Mouse (Mus musculus) cerebellum, adult 2 months (tissue): Measurements from ENCODE around the gene Qrich2. TPM values are rescaled to one million over a fixed set of nuclear protein-coding genes. Genes with fewer than 3 reads are reported as not detected.

ENCODE experiments used
- DNase-seq, 2 experiments: peaks; one replicate each; pipeline ENCODE4 v3.0.0; 2021
- H3K27ac ChIP-seq: fragments of 200-500 bp; 2 replicates; pipeline ENCODE4 v1.5.1; 2012; ENCODE audit warnings: low read length, control low read depth, inconsistent platforms; ENCODE audit not compliant: insufficient read depth
- H3K27me3 ChIP-seq: fragments of 200-500 bp; 2 replicates; pipeline ENCODE4 v1.6.1; 2012; ENCODE audit warnings: inconsistent platforms, mild to moderate bottlenecking, low read length, moderate library complexity; ENCODE audit not compliant: control insufficient read depth, insufficient read depth
- H3K4me1 ChIP-seq: fragments of 200-500 bp; 2 replicates; pipeline ENCODE4 v1.6.1; 2011; ENCODE audit warnings: low read length; ENCODE audit not compliant: control insufficient read depth, insufficient read depth
- H3K4me3 ChIP-seq: fragments of 200-500 bp; replicated peaks from 2 replicates; pipeline ENCODE3; 2011; ENCODE audit warnings: mild to moderate bottlenecking, low read depth, low read length, control low read depth; ENCODE audit not compliant: insufficient read depth
- CTCF ChIP-seq: fragments of 200-500 bp; IDR thresholded peaks from 2 replicates; pipeline ENCODE4 v1.5.1; 2011; ENCODE audit warnings: low read depth, mild to moderate bottlenecking, control low read depth, low read length, moderate library complexity, borderline replicate concordance; ENCODE audit not compliant: insufficient read depth
- POLR2A ChIP-seq: fragments of 200-500 bp; IDR thresholded peaks from 2 replicates; pipeline ENCODE4 v1.6.1; 2011; ENCODE audit warnings: low read length, control low read depth, borderline replicate concordance; ENCODE audit not compliant: insufficient read depth
- WGBS: fragments of 180-500 bp; shearing (Covaris S2); methylation state at CpG from one replicate; pipeline ENCODE4 v1.1.7; 2018; 5-methylcytosine and 5-hydroxymethylcytosine counted together
- polyA plus RNA-seq: library from polyadenylated mRNA; depleted of rRNA; stranded (reverse); fragments of >200 nt; gene quantifications from 2 replicates; pipeline ENCODE4 v1.2.3, GENCODE M21; 2012

Qrich2 gene
- polyA plus RNA-seq, 1 experiment, result 0.05 TPM

DNA sequence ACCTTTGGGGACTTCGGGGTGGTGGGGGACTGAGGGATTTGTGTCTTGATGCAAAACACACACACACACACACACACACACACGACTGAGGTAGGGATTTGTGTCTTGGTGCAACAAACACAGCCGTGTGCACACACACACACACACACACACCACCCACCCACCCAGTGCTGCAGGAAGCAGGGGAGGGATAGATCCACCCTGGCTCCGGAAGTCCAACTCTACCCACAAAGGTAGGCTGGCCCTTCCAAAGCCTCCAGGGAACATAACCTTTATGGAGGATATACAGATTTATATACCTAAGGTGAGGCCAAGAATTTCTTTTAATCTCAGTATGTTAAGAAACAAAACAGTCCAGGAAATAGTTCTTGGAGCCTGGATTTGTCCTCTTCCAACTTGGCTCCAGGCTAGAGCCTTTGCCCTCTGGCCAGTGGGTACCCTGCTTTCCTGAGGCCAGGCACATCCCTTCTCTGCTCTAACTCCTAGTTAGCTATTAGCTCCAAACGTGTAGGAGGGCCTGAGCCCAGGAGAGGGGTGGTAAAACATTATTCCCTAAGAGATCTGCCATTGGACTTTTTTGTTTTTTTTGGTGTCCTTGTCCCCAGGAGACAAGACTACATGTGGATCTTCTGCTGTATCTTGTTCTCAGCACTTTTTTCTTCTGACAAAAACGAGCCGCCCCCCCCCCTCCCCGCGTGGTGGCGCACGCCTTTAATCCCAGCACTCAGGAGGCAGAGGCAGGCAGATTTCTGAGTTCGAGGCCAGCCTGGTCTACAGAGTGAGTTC lies 30.9 kb downstream of the Qrich2 start:
- DNase-seq, result no peak

DNA sequence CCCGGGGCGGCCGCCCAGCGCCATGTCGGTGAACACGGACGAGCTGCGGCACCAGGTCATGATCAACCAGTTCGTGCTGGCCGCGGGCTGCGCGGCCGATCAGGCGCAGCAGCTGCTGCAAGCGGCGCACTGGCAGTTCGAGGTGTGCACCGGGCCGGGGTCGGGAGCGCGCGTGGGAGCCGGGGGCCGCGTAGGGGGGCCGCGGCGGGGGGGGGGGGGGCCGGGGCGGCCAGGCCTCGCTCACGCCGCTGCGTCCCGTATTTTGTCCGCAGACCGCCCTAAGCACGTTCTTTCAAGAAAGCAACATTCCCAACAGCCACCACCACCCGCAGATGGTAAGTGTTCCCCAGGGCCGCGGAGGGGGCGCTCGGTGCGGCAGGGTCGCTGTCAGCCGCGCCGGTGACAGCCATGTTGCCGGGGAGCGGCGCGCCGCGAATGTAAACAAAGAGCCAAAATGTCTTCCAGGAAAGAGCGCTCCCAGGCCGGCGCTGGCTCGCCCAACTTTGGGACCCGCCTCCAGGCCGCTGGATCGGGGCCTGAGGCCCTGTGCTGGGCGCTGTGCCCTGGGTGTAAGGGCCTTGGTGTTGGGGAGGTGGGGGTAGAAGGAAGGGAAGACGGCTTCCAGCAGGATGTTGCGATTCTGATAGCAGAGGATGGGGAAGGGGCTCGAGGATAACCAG lies 31.6 kb downstream of the Qrich2 start:
- peak; percentile 58 to 67 for DNase-seq
- H3K27me3 ChIP-seq, result no peaks in the 10 kb centered on the region
- TF ChIP-seq CTCF (no peak), POLR2A (no peak)
- peak overlapping the region; percentile 73 for H3K4me3 ChIP-seq
- peak overlapping the region; percentile 2; the same call in 1 of the 2 replicates for H3K27ac ChIP-seq
- under 1% methylated on average over 45 of the region's 67 CpGs for WGBS
- peaks cover 12% of the 10 kb centered on the region for H3K4me1 ChIP-seq

More for the DNA sequence above, 30.9 kb downstream of the Qrich2 start:
- peak overlapping the region; percentile 2; the same call in 1 of the 2 replicates for H3K27ac ChIP-seq
- no peaks in the 10 kb centered on the region for H3K27me3 ChIP-seq
- peak overlapping the region; percentile 73 for H3K4me3 ChIP-seq
- H3K4me1 ChIP-seq, result peaks cover 12% of the 10 kb centered on the region
- TF ChIP-seq POLR2A, result no peak
- no peak for TF ChIP-seq CTCF
- WGBS, result 52% methylated on average over 12 of the region's 12 CpGs

DNA sequence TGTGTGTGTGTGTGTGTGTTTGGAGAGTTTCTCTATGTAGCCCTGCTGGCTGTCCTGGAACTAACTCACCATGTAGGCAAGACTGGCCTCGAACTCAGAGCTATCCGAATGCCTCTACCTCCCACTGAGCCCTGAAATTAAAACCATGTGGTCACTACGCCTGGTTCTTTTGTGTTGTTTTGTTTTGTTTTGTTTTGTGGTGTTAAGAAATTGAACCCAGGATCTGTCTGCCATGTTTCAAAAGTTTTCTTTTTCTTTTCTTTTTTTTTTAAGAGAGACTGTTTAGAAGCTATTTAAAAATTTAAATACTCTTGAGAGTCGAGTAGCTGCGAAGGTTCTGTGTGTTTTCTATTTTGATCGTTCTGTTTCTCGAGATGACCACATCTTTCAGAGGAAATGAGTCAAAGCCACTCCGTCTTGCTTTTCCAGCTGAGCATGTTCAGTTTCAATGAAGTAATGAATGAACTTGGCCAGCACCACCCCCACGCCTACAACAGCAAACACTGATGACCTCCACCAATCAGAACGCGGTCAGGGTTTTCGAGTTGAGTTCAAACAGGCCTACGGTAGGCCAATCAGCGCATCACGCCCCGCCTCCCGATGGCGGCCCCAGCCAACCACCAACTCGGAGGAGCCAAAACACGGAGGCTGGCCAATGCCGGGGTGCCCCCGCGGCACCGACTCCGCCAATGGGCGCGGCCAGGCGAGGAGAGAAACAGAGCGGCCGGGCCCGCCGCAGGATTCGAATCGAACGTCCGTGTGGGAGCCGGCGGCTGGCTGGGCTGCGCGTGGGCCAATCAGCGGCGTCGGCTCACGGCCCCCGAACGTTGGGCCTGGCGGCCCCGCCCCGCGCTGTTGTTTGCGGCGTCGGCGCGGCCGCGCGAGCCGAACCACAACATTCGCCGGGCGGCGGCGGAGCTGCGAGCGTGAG lies 32.4 kb downstream of the Qrich2 start, which contains the start of gene Ubald2:
TSS of gene Ubald2 (plus strand) at position 739 of the 931 bp plus-strand sequence.
- peak within 1 kb of the TSS; percentile 2; the same call in 1 of the 2 replicates for H3K27ac ChIP-seq
- peak; percentile 98 to 100 for DNase-seq
- no peak for TF ChIP-seq CTCF
- peak; percentile 45; the same call in 1 of the 2 replicates for TF ChIP-seq POLR2A
- H3K27me3 ChIP-seq, result no peaks in the 10 kb centered on the region
- peak within 1 kb of the TSS; percentile 73 for H3K4me3 ChIP-seq
- H3K4me1 ChIP-seq, result peaks cover 12% of the 10 kb centered on the region
- WGBS, result 2% methylated on average over 66 of the region's 66 CpGs

DNA sequence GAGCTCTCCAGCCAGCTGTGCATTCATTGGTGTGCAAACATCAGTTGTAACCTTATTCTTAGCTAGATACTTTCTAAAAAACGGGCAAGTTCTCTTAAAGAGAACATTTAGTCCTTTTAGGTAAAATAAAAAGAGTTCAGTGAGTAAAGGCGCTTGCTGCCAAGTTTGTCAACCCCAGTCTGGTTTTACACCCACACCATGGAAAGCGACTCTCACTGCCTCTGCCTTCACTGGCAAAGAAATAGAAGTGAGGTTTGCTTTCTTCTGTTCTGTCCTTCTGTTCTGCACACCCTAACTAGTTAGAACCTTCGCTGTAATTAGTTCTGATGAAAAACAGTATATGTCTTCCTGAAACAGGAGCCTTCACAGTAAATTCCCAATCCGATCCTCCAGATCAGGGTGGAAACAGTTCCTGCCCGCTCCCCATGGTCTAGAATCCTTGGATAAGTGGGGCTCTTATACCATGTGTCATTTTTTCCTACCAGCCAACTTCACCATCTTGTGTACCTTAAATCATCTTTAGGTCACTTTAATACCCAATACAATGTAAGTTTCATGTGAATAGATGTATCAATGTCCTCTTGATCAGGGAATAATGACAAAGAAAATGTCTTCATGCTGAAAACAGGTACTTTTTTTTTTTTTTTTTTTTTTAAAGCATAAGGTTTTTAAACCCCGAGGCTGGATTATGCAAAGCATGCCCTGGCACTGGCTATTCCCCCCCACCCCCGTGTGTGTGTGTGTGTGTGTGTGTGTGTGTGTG lies 33.3 kb downstream of the Qrich2 start:
- TF ChIP-seq POLR2A, result no peak
- TF ChIP-seq CTCF, result no peak
- WGBS, result 63% methylated on average over 8 of the region's 8 CpGs
- Histone ChIP-seq H3K27ac (no peak overlapping the region), H3K27me3 (no peaks in the 10 kb centered on the region), H3K4me3 (no peak overlapping the region), H3K4me1 (peaks cover 12% of the 10 kb centered on the region)
- no peak for DNase-seq

DNA sequence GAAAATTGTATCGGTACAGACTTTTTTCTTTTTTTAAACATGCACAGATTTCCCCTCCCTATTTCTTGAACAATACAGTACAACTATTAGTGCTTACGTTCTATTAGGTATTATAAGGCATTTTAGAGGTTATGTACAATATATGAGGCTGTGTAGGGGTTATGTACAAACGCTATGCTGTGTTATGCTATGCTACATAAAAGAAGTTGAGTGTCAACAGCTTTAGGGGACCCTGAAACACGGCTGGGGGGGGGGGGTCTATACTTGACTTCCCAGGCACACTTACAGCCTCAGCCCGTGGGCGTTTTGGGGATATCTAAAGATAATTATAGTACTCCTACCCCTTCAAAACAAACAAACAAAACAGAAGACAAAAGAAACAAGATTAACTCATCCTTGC lies 33.9 kb downstream of the Qrich2 start:
- Histone ChIP-seq H3K27me3 (no peaks in the 10 kb centered on the region), H3K4me1 (peaks cover 9% of the 10 kb centered on the region; the same call in 1 of the 2 replicates), H3K27ac (no peak overlapping the region), H3K4me3 (no peak overlapping the region)
- WGBS, result 56% methylated on average over 6 of the region's 6 CpGs
- DNase-seq, result no peak
- TF ChIP-seq CTCF (no peak), POLR2A (no peak)

DNA sequence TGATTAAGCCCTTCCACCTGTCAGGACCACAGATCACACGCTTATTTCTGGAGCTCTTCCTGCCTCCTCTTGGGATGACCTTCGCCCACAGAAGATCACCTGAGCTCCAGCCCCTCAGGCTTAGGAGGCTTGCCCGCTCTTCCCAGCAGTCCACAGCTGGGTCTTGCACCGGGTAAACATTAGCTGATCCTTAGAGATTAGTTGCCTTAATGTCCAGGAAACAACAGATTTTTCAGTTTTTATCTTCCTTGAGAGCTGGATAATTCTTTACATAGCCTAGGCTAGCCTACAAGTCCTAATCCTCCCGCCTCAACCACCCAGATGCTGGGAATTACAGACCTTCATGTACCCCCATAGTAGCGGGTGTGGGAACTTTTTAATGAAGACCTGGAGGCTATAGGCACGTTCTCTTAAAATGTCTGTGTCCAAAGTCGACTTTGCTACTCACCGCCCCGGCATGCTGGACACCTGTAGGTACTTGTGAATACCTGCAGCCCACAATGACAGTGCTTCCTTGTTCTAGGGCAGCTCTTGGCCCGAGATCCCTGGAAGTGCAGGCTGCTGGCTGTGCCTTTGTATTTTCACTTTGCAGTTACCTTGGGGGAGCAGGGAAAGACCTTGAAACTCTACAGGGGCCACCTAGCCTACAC lies 34.5 kb downstream of the Qrich2 start:
- DNase-seq, result no peak
- H3K4me3 ChIP-seq, result no peak overlapping the region
- TF ChIP-seq POLR2A (no peak), CTCF (no peak)
- peaks cover 5% of the 10 kb centered on the region; the same call in 1 of the 2 replicates for H3K4me1 ChIP-seq
- no peaks in the 10 kb centered on the region for H3K27me3 ChIP-seq
- WGBS, result 59% methylated on average over 11 of the region's 11 CpGs
- no peak overlapping the region for H3K27ac ChIP-seq
